Mouse (Mus musculus): ENCODE data around the gene Bud23. TPM values are rescaled to one million over a fixed set of nuclear protein-coding genes. Genes with fewer than 3 reads are reported as not detected.

Bud23 gene
- polyA plus RNA-seq, 1 experiment from 2014 or later, result 79.1 TPM

DNA sequence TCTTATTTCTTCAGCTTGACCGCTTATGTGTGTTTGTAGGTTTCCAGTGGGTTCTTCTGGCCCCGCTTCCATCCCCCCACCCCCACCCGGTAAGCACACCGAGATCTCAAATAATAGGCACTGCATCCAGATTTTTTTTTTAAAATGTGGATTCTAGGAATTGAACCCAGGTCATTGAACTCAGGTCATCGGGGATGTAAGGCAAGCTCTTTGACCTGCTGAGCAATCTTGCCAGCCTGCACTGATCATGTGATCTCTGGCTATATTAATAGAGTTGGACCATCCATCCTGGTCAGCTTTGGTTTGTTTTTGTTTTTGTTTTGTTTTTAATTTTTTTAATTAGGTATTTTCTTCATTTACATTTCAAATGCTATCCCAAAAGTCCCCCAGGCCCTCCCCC, 32.2 kb downstream of the Bud23 start:
- H3K9me3 ChIP-seq, result no peaks in the 10 kb centered on the region; the same call in 1 of the 2 replicates
- peaks cover 7% of the 10 kb centered on the region for H3K36me3 ChIP-seq
- peaks cover 10% of the 10 kb centered on the region for H3K4me1 ChIP-seq (replicated peaks)
- H3K27ac ChIP-seq, result no peak overlapping the region
- no peak overlapping the region for H3K4me2 ChIP-seq
- no peak for ATAC-seq (ENCODE audit: low FRiP score)
- H3K4me3 ChIP-seq, result no peak overlapping the region
- H3K27me3 ChIP-seq, result no peaks in the 10 kb centered on the region
- H3K9ac ChIP-seq, result no peak overlapping the region
- 95% methylated on average over 5 of the region's 5 CpGs for WGBS

- Histone ChIP-seq H3K36me3 (no peaks in the 10 kb centered on the region; the same call in 1 of the 2 replicates), H3K27ac (no peak overlapping the region; the same call in 1 of the 2 replicates), H3K9ac (no peak overlapping the region), H3K9me3 (no peaks in the 10 kb centered on the region; the same call in 1 of the 2 replicates), H3K4me2 (peak overlapping the region; percentile 10; the same call in 1 of the 2 replicates), H3K27me3 (0 out of 2 replicates have a peak, but pooled peaks cover 2% of the 10 kb centered on the region), H3K4me1 (replicated peaks) (peaks cover 28% of the 10 kb centered on the region), H3K4me3 (no peak overlapping the region)
- no peak for ATAC-seq (ENCODE audit: low FRiP score)
- WGBS, result 55% methylated on average over 18 of the region's 18 CpGs
These were observed 35.5 kb downstream of the Bud23 start for GRCm38 (mm10) chr5:135029007-135029854.

DNA sequence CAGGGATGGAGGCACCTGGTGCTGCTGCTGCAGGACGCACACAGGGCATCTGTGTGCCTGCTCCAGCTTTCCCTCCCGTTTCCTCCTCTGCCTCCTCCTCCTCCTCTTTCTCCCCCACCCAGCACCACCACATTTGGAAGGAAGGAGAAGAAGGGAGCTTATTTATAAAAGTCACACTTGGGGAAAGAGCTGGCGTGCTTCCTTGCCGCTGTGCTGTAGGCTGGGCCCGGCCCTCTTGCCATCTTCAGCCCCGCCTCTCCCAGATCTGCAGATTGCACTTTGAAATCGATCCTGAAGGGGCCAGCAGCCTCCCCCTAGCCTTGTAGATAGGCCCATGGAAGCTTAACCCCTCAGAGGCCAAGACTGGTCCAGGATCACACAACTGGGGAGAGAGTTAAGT, 38.9 kb downstream of the Bud23 start:
- WGBS, result 17% methylated on average over 7 of the region's 7 CpGs
- H3K9ac ChIP-seq, result 0 out of 2 replicates have a peak overlapping the region, but pooled peaks have one; percentile 46
- H3K4me2 ChIP-seq, result peak overlapping the region; percentile 94
- no peak overlapping the region for H3K4me3 ChIP-seq
- peaks cover 44% of the 10 kb centered on the region for H3K4me1 ChIP-seq (replicated peaks)
- H3K27me3 ChIP-seq, result 0 out of 2 replicates have a peak, but pooled peaks cover 2% of the 10 kb centered on the region
- ATAC-seq (ENCODE audit: low FRiP score), result no peak
- H3K9me3 ChIP-seq, result no peaks in the 10 kb centered on the region
- H3K36me3 ChIP-seq, result no peaks in the 10 kb centered on the region
- H3K27ac ChIP-seq, result no peak overlapping the region

DNA sequence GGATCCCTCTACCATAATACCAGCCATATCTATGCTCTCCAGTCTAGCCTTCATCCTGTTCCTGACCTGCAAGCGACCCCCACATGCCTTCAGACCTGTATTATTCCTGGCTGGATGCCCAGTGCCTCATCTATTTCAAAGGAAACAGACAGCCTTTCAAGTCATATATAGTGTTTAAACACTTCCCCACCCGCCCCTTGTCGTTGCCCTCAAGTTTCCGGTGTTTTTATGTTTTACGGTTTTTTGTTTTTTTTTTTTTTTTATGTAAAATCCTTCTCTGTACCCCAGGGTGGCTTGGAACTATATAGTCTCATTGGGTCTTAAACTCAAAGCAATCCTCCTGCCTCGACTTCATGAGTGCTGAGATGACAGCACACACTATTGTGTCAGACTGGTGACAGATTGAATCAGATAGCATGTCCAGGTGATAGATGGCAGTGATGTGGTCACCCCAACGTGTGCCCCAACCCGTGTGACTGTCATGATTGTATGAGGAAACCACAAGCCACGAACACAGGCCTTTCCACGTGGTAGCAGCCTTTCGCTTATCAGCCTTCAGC, 40.0 kb downstream of the Bud23 start:
- H3K4me2 ChIP-seq, result peak overlapping the region; percentile 94
- H3K4me3 ChIP-seq, result peak overlapping the region; percentile 69; the same call in 1 of the 2 replicates
- H3K4me1 ChIP-seq (replicated peaks), result peaks cover 44% of the 10 kb centered on the region
- H3K9me3 ChIP-seq, result no peaks in the 10 kb centered on the region
- no peaks in the 10 kb centered on the region for H3K36me3 ChIP-seq
- 68% methylated on average over 11 of the region's 11 CpGs for WGBS
- no peak for ATAC-seq (ENCODE audit: low FRiP score)
- H3K9ac ChIP-seq, result 0 out of 2 replicates have a peak overlapping the region, but pooled peaks have one; percentile 20
- H3K27me3 ChIP-seq, result 0 out of 2 replicates have a peak, but pooled peaks cover 2% of the 10 kb centered on the region
- H3K27ac ChIP-seq, result no peak overlapping the region

GRCm38 (mm10) chr5:135023344-135024173, 41.2 kb downstream of the Bud23 start, which contains the start of gene Stx1a:
Stx1a (plus strand) TSS chr5:135023482.
- 0 out of 2 replicates have a peak, but pooled peaks cover 2% of the 10 kb centered on the region for H3K27me3 ChIP-seq
- H3K4me1 ChIP-seq (replicated peaks), result peaks cover 35% of the 10 kb centered on the region
- H3K4me2 ChIP-seq, result peak within 1 kb of the TSS; percentile 94
- H3K9ac ChIP-seq, result peak within 1 kb of the TSS; percentile 84
- ATAC-seq (ENCODE audit: low FRiP score), result peak; percentile 90
- H3K9me3 ChIP-seq, result no peaks in the 10 kb centered on the region
- H3K4me3 ChIP-seq, result peak within 1 kb of the TSS; percentile 69
- WGBS, result 1% methylated on average over 57 of the region's 61 CpGs
- no peaks in the 10 kb centered on the region for H3K36me3 ChIP-seq
- H3K27ac ChIP-seq, result peak within 1 kb of the TSS; percentile 0

DNA sequence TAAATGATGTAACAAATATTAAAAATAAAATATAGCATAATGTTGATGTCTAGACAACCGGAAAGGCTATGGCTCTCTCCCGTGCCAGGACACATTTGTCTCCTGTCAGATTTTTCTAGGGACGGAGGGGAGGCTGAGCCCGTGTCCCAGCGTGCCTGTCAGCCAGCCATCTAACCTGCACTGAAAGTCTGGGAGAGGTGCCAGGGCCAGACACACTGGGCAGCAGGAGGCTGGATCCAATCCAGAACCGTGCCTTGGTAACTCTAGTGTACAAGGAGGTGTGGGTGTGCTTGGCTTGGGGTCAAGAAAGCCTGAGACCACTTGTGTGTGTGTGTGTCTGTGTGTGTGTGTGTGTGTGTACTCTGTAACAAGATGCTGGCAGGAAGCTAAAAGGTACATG, 42.9 kb downstream of the Bud23 start:
- ATAC-seq (ENCODE audit: low FRiP score), result peak; percentile 63; the same call in 1 of the 2 replicates
- no peak overlapping the region for H3K9ac ChIP-seq
- no peaks in the 10 kb centered on the region for H3K9me3 ChIP-seq
- H3K27ac ChIP-seq, result peak overlapping the region; percentile 35
- WGBS, result 44% methylated on average over 6 of the region's 6 CpGs
- no peak overlapping the region for H3K4me2 ChIP-seq
- peaks cover 34% of the 10 kb centered on the region for H3K4me1 ChIP-seq (replicated peaks)
- no peak overlapping the region for H3K4me3 ChIP-seq
- H3K36me3 ChIP-seq, result no peaks in the 10 kb centered on the region
- H3K27me3 ChIP-seq, result 0 out of 2 replicates have a peak, but pooled peaks cover 2% of the 10 kb centered on the region

- 65% methylated on average over 4 of the region's 4 CpGs for WGBS
- Histone ChIP-seq H3K36me3 (no peaks in the 10 kb centered on the region), H3K4me2 (no peak overlapping the region), H3K4me1 (replicated peaks) (peaks cover 18% of the 10 kb centered on the region), H3K4me3 (no peak overlapping the region), H3K27me3 (no peaks in the 10 kb centered on the region), H3K27ac (no peak overlapping the region), H3K9me3 (no peaks in the 10 kb centered on the region), H3K9ac (no peak overlapping the region)
- ATAC-seq (ENCODE audit: low FRiP score), result no peak
These were observed 48.5 kb downstream of the Bud23 start for GRCm38 (mm10) chr5:135016224-135016759.

GRCm38 (mm10) chr5:135015497-135015896, 49.3 kb downstream of the Bud23 start:
- WGBS, result 15% methylated on average over 7 of the region's 7 CpGs
- Histone ChIP-seq H3K9me3 (no peaks in the 10 kb centered on the region), H3K27ac (no peak overlapping the region), H3K4me1 (replicated peaks) (peaks cover 26% of the 10 kb centered on the region), H3K4me2 (no peak overlapping the region), H3K4me3 (no peak overlapping the region), H3K27me3 (no peaks in the 10 kb centered on the region), H3K9ac (no peak overlapping the region), H3K36me3 (no peaks in the 10 kb centered on the region)
- ATAC-seq (ENCODE audit: low FRiP score), result no peak

GRCm38 (mm10) chr5:135012671-135013441, 51.9 kb downstream of the Bud23 start:
- H3K27me3 ChIP-seq, result no peaks in the 10 kb centered on the region
- H3K27ac ChIP-seq, result no peak overlapping the region
- peaks cover 33% of the 10 kb centered on the region for H3K4me1 ChIP-seq (replicated peaks)
- 5% methylated on average over 14 of the region's 16 CpGs for WGBS
- no peaks in the 10 kb centered on the region for H3K9me3 ChIP-seq
- no peak for ATAC-seq (ENCODE audit: low FRiP score)
- H3K36me3 ChIP-seq, result no peaks in the 10 kb centered on the region
- H3K4me3 ChIP-seq, result no peak overlapping the region
- peak overlapping the region; percentile 22 for H3K4me2 ChIP-seq
- 0 out of 2 replicates have a peak overlapping the region, but pooled peaks have one; percentile 53 for H3K9ac ChIP-seq

GRCm38 (mm10) chr5:135011809-135012613, 52.7 kb downstream of the Bud23 start:
- H3K27ac ChIP-seq, result no peak overlapping the region
- 20% methylated on average over 26 of the region's 26 CpGs for WGBS

More at GRCm38 (mm10) chr5:135011809-135012613, 52.7 kb downstream of the Bud23 start:
- H3K27me3 ChIP-seq, result no peaks in the 10 kb centered on the region
- H3K4me2 ChIP-seq, result peak overlapping the region; percentile 22
- peaks cover 35% of the 10 kb centered on the region for H3K4me1 ChIP-seq (replicated peaks)
- H3K9ac ChIP-seq, result peak overlapping the region; percentile 53; the same call in 1 of the 2 replicates
- 0 out of 2 replicates have a peak overlapping the region, but pooled peaks have one; percentile 4 for H3K4me3 ChIP-seq
- ATAC-seq (ENCODE audit: low FRiP score), result no peak
- H3K9me3 ChIP-seq, result no peaks in the 10 kb centered on the region
- no peaks in the 10 kb centered on the region for H3K36me3 ChIP-seq
